Mouse (Mus musculus) hindbrain, embryonic 14.5 days (tissue): ENCODE measurements around the gene Klhl18. TPM values are rescaled to one million over a fixed set of nuclear protein-coding genes. Genes with fewer than 3 reads are reported as not detected.
A peak's percentile ranks its signal among the peaks of the same experiment; 100 is the strongest.

Source experiments
- ATAC-seq: fragments of 200-750 bp; cut with Nextera tagmentation; 2 replicates; pipeline ENCODE4 v1.8.0; 2017; ENCODE audit warnings: moderate number of reproducible peaks, mild to moderate bottlenecking, moderate TSS enrichment, moderate library complexity; ENCODE audit not compliant: low FRiP score
- DNase-seq: peaks from one replicate; pipeline ENCODE4 v3.0.0-alpha.2; 2015; ENCODE audit warnings: low spot score
- H3K27ac ChIP-seq: fragments of 300-500 bp; sonication (generic); 2 replicates; pipeline ENCODE4 v1.5.1; 2014; ENCODE audit warnings: mild to moderate bottlenecking, moderate library complexity
- H3K27me3 ChIP-seq: fragments of 300-500 bp; sonication (generic); 2 replicates; pipeline ENCODE4 v1.6.1; 2014; ENCODE audit warnings: mild to moderate bottlenecking, low read length, mixed read lengths; ENCODE audit not compliant: control insufficient read depth, insufficient read depth
- H3K36me3 ChIP-seq: fragments of 300-500 bp; sonication (generic); replicated peaks from 2 replicates; pipeline ENCODE4 v1.6.1; 2014; ENCODE audit not compliant: control insufficient read depth, insufficient read depth
- H3K4me1 ChIP-seq: fragments of 300-500 bp; sonication (generic); replicated peaks from 2 replicates; pipeline ENCODE4 v1.6.1; 2014; ENCODE audit warnings: antibody characterized with exemption, low read length, mixed read lengths; ENCODE audit not compliant: control insufficient read depth, insufficient read depth
- H3K4me2 ChIP-seq: fragments of 300-500 bp; sonication (generic); replicated peaks from 2 replicates; pipeline ENCODE4 v1.6.1; 2014; ENCODE audit warnings: mild to moderate bottlenecking, moderate library complexity
- H3K4me3 ChIP-seq: fragments of 300-500 bp; sonication (generic); replicated peaks from 2 replicates; pipeline ENCODE4 v1.5.1; 2014; ENCODE audit warnings: mild to moderate bottlenecking, low read length
- H3K9ac ChIP-seq: fragments of 300-500 bp; sonication (generic); 2 replicates; pipeline ENCODE4 v1.6.1; 2014
- H3K9me3 ChIP-seq: fragments of 300-500 bp; sonication (generic); 2 replicates; pipeline ENCODE4 v1.6.1; 2016; ENCODE audit warnings: low read length; ENCODE audit not compliant: control insufficient read depth
- WGBS: fragments of 180-500 bp; shearing (Covaris S2); extraction: QIAGEN DNeasy Blood & Tissue Kit; methylation state at CpG from one replicate; pipeline ENCODE4 v1.1.7; 2014; 5-methylcytosine and 5-hydroxymethylcytosine counted together
- polyA plus RNA-seq: library from polyadenylated mRNA; unstranded; fragments of >200 nt; fragmentation: Nextera tagmentation; extraction: Ambion mirVana; gene quantifications from 2 replicates; pipeline ENCODE4 v1.2.1, GENCODE M21; 2014

Gene Klhl18
- polyA plus RNA-seq = 22.6 and 28.6 TPM in 2 replicates

GRCm38 (mm10) chr9:110476124-110477091, at the start of gene Klhl18, which contains the start of gene Kif9:
Gene Klhl18 (minus strand): TSS chr9:110476694.
Gene Kif9 (plus strand): TSS chr9:110476958.
- Histone ChIP-seq H3K4me2 (peak within 1 kb of the TSS; percentile 67), H3K9ac (peak within 1 kb of the TSS; percentile 70), H3K4me1 (peaks cover 15% of the 10 kb centered on the region), H3K36me3 (peaks cover 5% of the 10 kb centered on the region; the same call in 1 of the 2 replicates), H3K9me3 (no peaks in the 10 kb centered on the region), H3K4me3 (peak within 1 kb of the TSS; percentile 67), H3K27me3 (peaks cover 9% of the 10 kb centered on the region; the same call in 1 of the 2 replicates), H3K27ac (peak within 1 kb of the TSS; percentile 82)
- WGBS = under 1% methylated on average over 53 of the region's 53 CpGs
- ATAC-seq (peak; percentile 99), DNase-seq (peak; percentile 95)

GRCm38 (mm10) chr9:110525737-110526136, 49.2 kb upstream of the Klhl18 start:
- Histone ChIP-seq H3K36me3 (no peaks in the 10 kb centered on the region), H3K4me2 (no peak overlapping the region), H3K9me3 (no peaks in the 10 kb centered on the region), H3K4me1 (no peaks in the 10 kb centered on the region), H3K27ac (no peak overlapping the region), H3K27me3 (no peaks in the 10 kb centered on the region), H3K4me3 (no peak overlapping the region), H3K9ac (no peak overlapping the region)
- no peak for DNase-seq
- 69% methylated on average over 2 of the region's 2 CpGs for WGBS
- ATAC-seq = no peak

- no peak for DNase-seq
- 65% methylated on average over 5 of the region's 5 CpGs for WGBS
Observed at GRCm38 (mm10) chr9:110490913-110491312, 14.4 kb upstream of the Klhl18 start.

DNA sequence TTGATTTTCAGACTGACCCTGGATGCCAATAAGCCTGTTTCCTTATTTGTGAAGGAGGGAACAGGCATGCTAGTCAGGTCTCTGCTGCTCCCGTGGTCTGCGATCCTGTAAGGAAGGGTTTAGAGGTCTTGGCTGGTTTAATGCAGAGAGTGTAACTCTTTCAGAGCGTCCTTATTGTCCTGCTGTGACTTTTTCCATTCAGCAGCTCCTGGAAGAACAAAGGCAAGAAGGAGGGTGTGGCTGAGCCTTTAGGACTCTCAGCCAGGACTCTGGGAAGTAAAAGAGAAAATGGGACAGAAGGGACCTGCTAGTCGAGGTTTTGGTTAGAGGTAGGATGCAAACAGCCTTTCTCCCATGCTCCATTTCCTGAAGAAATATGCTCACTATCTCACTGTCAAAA, 12.3 kb upstream of the Klhl18 start:
- Histone ChIP-seq H3K4me1 (no peaks in the 10 kb centered on the region), H3K9ac (no peak overlapping the region), H3K9me3 (no peaks in the 10 kb centered on the region), H3K27me3 (no peaks in the 10 kb centered on the region), H3K4me3 (no peak overlapping the region), H3K4me2 (no peak overlapping the region), H3K27ac (no peak overlapping the region), H3K36me3 (no peaks in the 10 kb centered on the region)
- DNase-seq (no peak), ATAC-seq (no peak)
- WGBS = 17% methylated on average over 4 of the region's 4 CpGs

More at GRCm38 (mm10) chr9:110490913-110491312, 14.4 kb upstream of the Klhl18 start:
- Histone ChIP-seq H3K4me1 (no peaks in the 10 kb centered on the region), H3K27ac (no peak overlapping the region), H3K9me3 (no peaks in the 10 kb centered on the region), H3K4me3 (no peak overlapping the region), H3K36me3 (no peaks in the 10 kb centered on the region), H3K9ac (no peak overlapping the region), H3K4me2 (no peak overlapping the region), H3K27me3 (no peaks in the 10 kb centered on the region)
- no peak for ATAC-seq

DNA sequence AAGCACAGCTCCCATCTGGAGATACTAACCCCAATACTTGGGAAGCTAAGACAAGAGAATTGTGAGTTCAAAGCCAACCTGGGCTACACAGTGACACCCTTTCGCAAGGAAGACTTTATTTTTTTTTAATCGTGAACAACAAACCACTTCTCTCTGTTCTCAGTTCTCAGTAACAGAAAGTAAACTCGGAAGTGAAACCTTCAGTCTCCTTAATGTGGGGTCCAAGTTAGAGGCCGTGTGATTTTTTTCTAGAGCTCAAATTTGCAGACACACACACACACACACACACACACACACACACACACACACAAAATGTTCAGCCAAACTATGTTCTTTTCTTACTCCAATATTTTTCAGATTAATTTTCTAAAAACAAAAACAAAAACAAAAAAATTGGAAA, 2.1 kb upstream of the Klhl18 start:
- no peaks in the 10 kb centered on the region for H3K9me3 ChIP-seq
- H3K36me3 ChIP-seq = no peaks in the 10 kb centered on the region
- ATAC-seq (no peak), DNase-seq (no peak)
- peaks cover 15% of the 10 kb centered on the region for H3K4me1 ChIP-seq
- no peak overlapping the region for H3K9ac ChIP-seq
- H3K4me2 ChIP-seq = no peak overlapping the region
- H3K27ac ChIP-seq = no peak overlapping the region
- 84% methylated on average over 4 of the region's 4 CpGs for WGBS
- H3K4me3 ChIP-seq = no peak overlapping the region
- H3K27me3 ChIP-seq = peaks cover 9% of the 10 kb centered on the region; the same call in 1 of the 2 replicates

DNA sequence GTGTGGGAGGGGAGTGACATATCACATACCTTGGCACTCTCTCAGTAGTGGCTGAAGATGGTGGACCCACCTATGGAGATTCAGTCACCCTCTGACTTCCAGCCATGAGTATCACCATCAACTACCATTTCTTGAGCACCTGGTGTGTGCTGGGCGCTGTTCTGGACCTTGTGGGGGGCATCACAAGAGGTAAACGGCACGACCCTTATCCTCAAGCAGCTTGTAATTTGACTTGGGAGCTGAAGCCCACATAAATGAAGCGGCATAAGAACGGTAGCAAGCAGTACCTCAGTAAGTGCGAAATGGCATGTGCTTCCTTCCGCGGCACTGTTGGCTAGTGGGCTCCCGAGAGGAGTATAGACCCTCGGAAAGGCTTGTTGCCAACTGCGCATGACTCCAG, 1.5 kb upstream of the Klhl18 start:
- DNase-seq = no peak
- H3K36me3 ChIP-seq = 0 out of 2 replicates have a peak, but pooled peaks cover 5% of the 10 kb centered on the region
- H3K4me2 ChIP-seq = no peak overlapping the region
- H3K27ac ChIP-seq = no peak overlapping the region
- no peak overlapping the region for H3K4me3 ChIP-seq
- peaks cover 9% of the 10 kb centered on the region; the same call in 1 of the 2 replicates for H3K27me3 ChIP-seq
- WGBS = 55% methylated on average over 11 of the region's 11 CpGs
- no peaks in the 10 kb centered on the region for H3K9me3 ChIP-seq
- no peak for ATAC-seq
- H3K4me1 ChIP-seq = peaks cover 15% of the 10 kb centered on the region
- no peak overlapping the region for H3K9ac ChIP-seq

GRCm38 (mm10) chr9:110466179-110466578, 10.3 kb downstream of the Klhl18 start:
- no peaks in the 10 kb centered on the region for H3K4me1 ChIP-seq
- 0 out of 2 replicates have a peak, but pooled peaks cover 3% of the 10 kb centered on the region for H3K36me3 ChIP-seq
- no peak overlapping the region for H3K9ac ChIP-seq
- 87% methylated on average over 3 of the region's 3 CpGs for WGBS
- H3K27ac ChIP-seq = no peak overlapping the region
- H3K9me3 ChIP-seq = no peaks in the 10 kb centered on the region
- no peaks in the 10 kb centered on the region for H3K27me3 ChIP-seq
- H3K4me2 ChIP-seq = no peak overlapping the region
- no peak overlapping the region for H3K4me3 ChIP-seq
- DNase-seq = no peak
- no peak for ATAC-seq

- 95% methylated on average over 6 of the region's 6 CpGs for WGBS
- no peak for ATAC-seq
- H3K4me3 ChIP-seq = no peak overlapping the region
Observed at GRCm38 (mm10) chr9:110465336-110465735, 11.2 kb downstream of the Klhl18 start.

GRCm38 (mm10) chr9:110463983-110464591, 12.4 kb downstream of the Klhl18 start:
- Histone ChIP-seq H3K4me2 (no peak overlapping the region), H3K4me3 (no peak overlapping the region), H3K27ac (no peak overlapping the region), H3K9ac (no peak overlapping the region), H3K27me3 (no peaks in the 10 kb centered on the region), H3K9me3 (no peaks in the 10 kb centered on the region), H3K36me3 (0 out of 2 replicates have a peak, but pooled peaks cover 3% of the 10 kb centered on the region), H3K4me1 (no peaks in the 10 kb centered on the region)
- ATAC-seq (no peak), DNase-seq (no peak)
- WGBS = 97% methylated on average over 6 of the region's 6 CpGs

More at GRCm38 (mm10) chr9:110465336-110465735, 11.2 kb downstream of the Klhl18 start:
- Histone ChIP-seq H3K4me1 (no peaks in the 10 kb centered on the region), H3K4me2 (no peak overlapping the region), H3K9ac (no peak overlapping the region), H3K36me3 (0 out of 2 replicates have a peak, but pooled peaks cover 3% of the 10 kb centered on the region), H3K27ac (no peak overlapping the region), H3K9me3 (no peaks in the 10 kb centered on the region), H3K27me3 (no peaks in the 10 kb centered on the region)
- no peak for DNase-seq
